Mouse (Mus musculus) C2C12 (cell line): Measurements from ENCODE around the gene Tmem30c. TPM values are rescaled to one million over a fixed set of nuclear protein-coding genes. Genes with fewer than 3 reads are reported as not detected.

Experiments used
- H3K27me3 ChIP-seq: one replicate; pipeline ENCODE4 v1.6.1; 2011; ENCODE audit not compliant: control insufficient read depth, insufficient read depth, insufficient read length
- H3K36me3 ChIP-seq: one replicate; pipeline ENCODE4 v1.6.1; 2011; ENCODE audit not compliant: control insufficient read depth, insufficient read depth
- H3K4me3 ChIP-seq: one replicate; pipeline ENCODE4 v1.5.1; 2011; ENCODE audit warnings: mild to moderate bottlenecking, control low read depth; ENCODE audit not compliant: poor library complexity, insufficient read depth, severe bottlenecking
- H3K79me2 ChIP-seq: one replicate; pipeline ENCODE4 v1.6.1; 2011; ENCODE audit not compliant: control insufficient read depth, insufficient read depth
- H3K79me3 ChIP-seq: one replicate; pipeline ENCODE4 v1.6.1; 2011; ENCODE audit warnings: low read depth, control low read depth
- H3ac ChIP-seq: one replicate; pipeline ENCODE3; 2011; ENCODE audit warnings: low read depth; ENCODE audit not compliant: control insufficient read depth, insufficient read length
- CEBPB ChIP-seq: IDR thresholded peaks from one replicate; pipeline ENCODE4 v1.6.1; 2011; ENCODE audit warnings: low read depth, mild to moderate bottlenecking, control low read depth, moderate library complexity
- CTCF ChIP-seq: IDR thresholded peaks from one replicate; pipeline ENCODE4 v1.5.1; 2011; ENCODE audit not compliant: control insufficient read depth, insufficient read depth, insufficient read length
- FOSL1 ChIP-seq: IDR thresholded peaks from one replicate; pipeline ENCODE4 v1.8.0; 2011; ENCODE audit warnings: mild to moderate bottlenecking, low read length; ENCODE audit not compliant: poor library complexity, insufficient read depth, severe bottlenecking
- MAX ChIP-seq: IDR thresholded peaks from one replicate; pipeline ENCODE4 v1.6.1; 2011; ENCODE audit warnings: mild to moderate bottlenecking, control low read depth
- MYOD1 ChIP-seq: IDR thresholded peaks from one replicate; pipeline ENCODE4 v1.6.1; 2011; ENCODE audit warnings: low read depth; ENCODE audit not compliant: control insufficient read depth, insufficient read length
- MYOG ChIP-seq: IDR thresholded peaks from one replicate; pipeline ENCODE4 v1.6.1; 2011; ENCODE audit not compliant: control insufficient read depth, insufficient read length; ENCODE audit errors: extremely low read depth
- USF1 ChIP-seq: IDR thresholded peaks from one replicate; pipeline ENCODE4 v1.6.1; 2011; ENCODE audit warnings: low read depth, mild to moderate bottlenecking, control low read depth, moderate library complexity
- polyA plus RNA-seq: library from polyadenylated mRNA; unstranded; fragments of >200 nt; fragmentation: generic; extraction: Trizol; gene quantifications from one replicate; pipeline ENCODE4 v1.2.1, GENCODE M21; 2012; ENCODE audit warnings: missing spikeins

Tmem30c gene
- polyA plus RNA-seq, 1 experiment = not detected

DNA sequence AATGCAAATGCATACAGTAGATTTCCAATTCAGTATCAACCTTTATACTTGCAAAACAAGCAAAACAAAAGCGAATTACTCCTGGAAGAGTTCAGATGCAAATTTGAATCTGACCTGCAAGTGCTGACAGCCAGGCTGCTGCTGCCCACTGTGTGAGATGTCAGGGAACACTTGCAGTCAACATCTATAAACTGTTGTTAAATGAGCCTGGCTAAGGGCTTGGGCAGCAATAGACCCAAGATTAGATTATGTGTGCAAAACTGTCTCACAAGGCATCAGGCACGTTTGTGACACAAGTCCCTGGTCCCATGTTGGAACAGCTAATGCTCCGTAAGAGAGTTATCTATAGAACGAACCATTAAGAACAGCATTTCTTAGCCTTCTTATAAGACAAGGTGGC, 369 bp downstream of the Tmem30c start:
- Histone ChIP-seq H3ac (no peak overlapping the region), H3K27me3 (no peaks in the 10 kb centered on the region), H3K79me3 (no peaks in the 10 kb centered on the region), H3K4me3 (no peak overlapping the region), H3K36me3 (no peaks in the 10 kb centered on the region), H3K79me2 (no peaks in the 10 kb centered on the region)
- TF ChIP-seq MYOG (no peak), USF1 (no peak), MAX (no peak), CEBPB (no peak), CTCF (no peak), FOSL1 (no peak), MYOD1 (no peak)

DNA sequence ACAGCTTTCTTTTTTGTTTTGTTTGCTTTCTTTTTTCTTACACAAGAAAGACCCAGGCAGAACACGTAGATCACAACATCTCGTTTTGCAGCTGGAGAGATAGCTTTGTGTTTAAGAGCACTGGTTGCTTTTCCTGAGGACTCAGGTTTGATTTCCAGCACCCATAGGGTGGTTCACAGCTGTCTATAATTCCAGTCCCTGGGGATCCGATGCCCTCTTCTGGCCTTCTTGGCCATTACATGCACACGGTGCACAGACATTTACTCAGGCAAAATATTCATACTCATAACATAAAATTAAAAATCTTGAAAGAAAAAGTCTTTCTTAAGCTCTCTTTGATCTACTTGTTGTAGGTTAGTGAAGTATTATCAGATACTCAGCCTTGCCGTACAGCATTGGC, 969 bp downstream of the Tmem30c start:
- Histone ChIP-seq H3K79me3 (no peaks in the 10 kb centered on the region), H3K79me2 (no peaks in the 10 kb centered on the region), H3K36me3 (no peaks in the 10 kb centered on the region), H3K27me3 (no peaks in the 10 kb centered on the region), H3K4me3 (no peak overlapping the region), H3ac (no peak overlapping the region)
- TF ChIP-seq CTCF = no peak
- TF ChIP-seq MYOD1 = no peak
- no peak for TF ChIP-seq CEBPB
- no peak for TF ChIP-seq MAX
- TF ChIP-seq FOSL1 = no peak
- no peak for TF ChIP-seq MYOG
- no peak for TF ChIP-seq USF1

- Histone ChIP-seq H3K36me3 (no peaks in the 10 kb centered on the region), H3K79me2 (no peaks in the 10 kb centered on the region), H3K27me3 (no peaks in the 10 kb centered on the region), H3K79me3 (no peaks in the 10 kb centered on the region), H3K4me3 (no peak overlapping the region), H3ac (no peak overlapping the region)
- TF ChIP-seq CTCF (no peak), MAX (no peak), FOSL1 (no peak), MYOG (no peak), MYOD1 (no peak), USF1 (no peak), CEBPB (no peak)
Measured at GRCm38 (mm10) chr16:57281417-57281816, 11.2 kb downstream of the Tmem30c start.

- Histone ChIP-seq H3K4me3 (no peak overlapping the region), H3K79me2 (no peaks in the 10 kb centered on the region), H3K27me3 (no peaks in the 10 kb centered on the region), H3K36me3 (no peaks in the 10 kb centered on the region), H3K79me3 (no peaks in the 10 kb centered on the region), H3ac (no peak overlapping the region)
- TF ChIP-seq FOSL1 = no peak
- TF ChIP-seq MYOG = no peak
- no peak for TF ChIP-seq CEBPB
- TF ChIP-seq USF1 = no peak
- no peak for TF ChIP-seq MAX
- no peak for TF ChIP-seq MYOD1
- no peak for TF ChIP-seq CTCF
Measured at GRCm38 (mm10) chr16:57280221-57281217, 12.1 kb downstream of the Tmem30c start.

GRCm38 (mm10) chr16:57278976-57279626, 13.6 kb downstream of the Tmem30c start:
- Histone ChIP-seq H3ac (no peak overlapping the region), H3K27me3 (no peaks in the 10 kb centered on the region), H3K79me2 (no peaks in the 10 kb centered on the region), H3K4me3 (no peak overlapping the region), H3K36me3 (no peaks in the 10 kb centered on the region), H3K79me3 (no peaks in the 10 kb centered on the region)
- TF ChIP-seq FOSL1 (no peak), CTCF (no peak), CEBPB (no peak), USF1 (no peak), MYOG (no peak), MYOD1 (no peak), MAX (no peak)
